Mouse (Mus musculus): ENCODE measurements around the gene Ssxb3. TPM values are rescaled to one million over a fixed set of nuclear protein-coding genes. Genes with fewer than 3 reads are reported as not detected.
"Not testable (repeated sequence)": the region's sequence is repeated elsewhere in the genome, so short reads cannot be mapped to it uniquely, and the experiment has no call there.

Ssxb3 gene
- total RNA-seq (2014; rRNA removed) (not detected in 2 replicates), polyA plus RNA-seq (2015; fragmentation: Nextera tagmentation; extraction: Ambion mirVana) (not detected in 2 replicates)

DNA sequence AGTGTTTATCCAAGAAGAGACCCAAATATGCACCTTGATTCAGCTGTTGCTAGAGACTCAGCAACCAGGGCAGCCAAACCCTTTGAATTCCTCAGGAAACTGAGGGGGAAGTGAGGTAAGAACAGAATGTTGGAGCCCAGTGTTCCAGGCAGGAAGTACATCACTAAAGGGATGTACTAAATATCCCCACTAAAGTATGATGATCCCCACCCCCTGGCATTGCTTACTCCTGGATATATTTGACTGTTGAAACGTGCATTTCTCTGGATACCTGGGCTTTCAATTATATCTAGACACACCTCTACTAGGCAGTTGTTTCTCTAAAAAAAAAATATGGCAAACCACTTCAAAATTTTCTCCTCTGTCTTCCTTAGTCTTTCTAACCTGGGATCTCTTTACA lies at the start of gene Ssxb3:
Gene Ssxb3, minus strand, starts transcription at position 101 of the 400 bp plus-strand sequence.
- not testable (repeated sequence) for H3K36me3 ChIP-seq (ENCODE audit: insufficient read depth, low read length); H3K4me1 ChIP-seq (ENCODE audit: insufficient read depth, low read length); H3K4me3 ChIP-seq (ENCODE audit: low read length); DNase-seq (ENCODE audit: low spot score); H3K4me2 ChIP-seq (ENCODE audit: low read depth, low read length); H3K9ac ChIP-seq (replicated peaks; ENCODE audit: low read length); H3K27ac ChIP-seq; H3K27me3 ChIP-seq (ENCODE audit: insufficient read depth, low read length); ATAC-seq; H3K9me3 ChIP-seq (ENCODE audit: low read length)
- 32% methylated on average over 1 of the region's 1 CpGs for WGBS

DNA sequence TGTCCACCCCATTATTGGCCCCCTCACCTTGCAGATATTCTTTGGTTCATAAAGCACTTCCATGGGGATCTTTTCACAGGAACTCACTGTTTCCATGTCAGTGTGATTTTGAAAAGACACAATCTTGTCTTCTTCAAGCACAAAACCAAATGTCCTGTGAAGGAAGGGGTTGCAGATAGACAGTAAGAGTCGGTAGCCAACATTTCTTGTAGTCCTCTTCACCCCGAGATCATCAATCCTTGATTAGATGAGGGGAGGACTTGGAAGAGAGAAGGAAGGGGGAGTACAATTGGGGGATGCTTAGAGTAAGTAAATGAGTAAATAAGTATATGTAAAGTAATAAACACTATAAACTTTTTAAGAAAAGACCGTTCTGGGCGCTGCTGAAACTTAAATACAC lies 43.5 kb downstream of the Ssxb3 start, which contains the start of gene Ssxb6:
Gene Ssxb6, minus strand, starts transcription at position 101 of the 400 bp plus-strand sequence.
- H3K9me3 ChIP-seq (ENCODE audit: low read length); H3K36me3 ChIP-seq (ENCODE audit: insufficient read depth, low read length); H3K4me1 ChIP-seq (ENCODE audit: insufficient read depth, low read length); DNase-seq (ENCODE audit: low spot score); H3K4me3 ChIP-seq (ENCODE audit: low read length); H3K27ac ChIP-seq; H3K27me3 ChIP-seq (ENCODE audit: insufficient read depth, low read length); H3K9ac ChIP-seq (replicated peaks; ENCODE audit: low read length); ATAC-seq; H3K4me2 ChIP-seq (ENCODE audit: low read depth, low read length): not testable (repeated sequence)
- WGBS = 69% methylated on average over 4 of the region's 4 CpGs

Other genes with a start within 250 kb of the Ssxb3 start
- gene Ssxb9, start 224.8 kb downstream of the Ssxb3 start, total RNA-seq (2014; rRNA removed) = not detected in 2 replicates
- gene Ssxb9, start 224.8 kb downstream of the Ssxb3 start, polyA plus RNA-seq (2015; fragmentation: Nextera tagmentation; extraction: Ambion mirVana) = not detected in 2 replicates
- gene Ssxb1, start 178.5 kb downstream of the Ssxb3 start, total RNA-seq (2014; rRNA removed) = not detected in 2 replicates
- not detected in 2 replicates for gene Ssxb1, start 178.5 kb downstream of the Ssxb3 start, polyA plus RNA-seq (2015; fragmentation: Nextera tagmentation; extraction: Ambion mirVana)
- not detected in 2 replicates for gene Ssxb2, start 130.1 kb downstream of the Ssxb3 start, total RNA-seq (2014; rRNA removed)
- gene Ssxb2, start 130.1 kb downstream of the Ssxb3 start, polyA plus RNA-seq (2015; fragmentation: Nextera tagmentation; extraction: Ambion mirVana) = not detected in 2 replicates
- gene Gm14459, start 66.9 kb downstream of the Ssxb3 start, total RNA-seq (2014; rRNA removed) = not detected in 2 replicates
- not detected in 2 replicates for gene Gm14459, start 66.9 kb downstream of the Ssxb3 start, polyA plus RNA-seq (2015; fragmentation: Nextera tagmentation; extraction: Ambion mirVana)
- gene Ssxb6, start 43.6 kb downstream of the Ssxb3 start, total RNA-seq (2014; rRNA removed) = not detected in 2 replicates
- not detected in 2 replicates for gene Ssxb6, start 43.6 kb downstream of the Ssxb3 start, polyA plus RNA-seq (2015; fragmentation: Nextera tagmentation; extraction: Ambion mirVana)
- not detected in 2 replicates for gene Ssxb8, start 99.0 kb upstream of the Ssxb3 start, total RNA-seq (2014; rRNA removed)
- gene Ssxb8, start 99.0 kb upstream of the Ssxb3 start, polyA plus RNA-seq (2015; fragmentation: Nextera tagmentation; extraction: Ambion mirVana) = not detected in 2 replicates
- not detected in 2 replicates for gene Ssx9, start 156.6 kb upstream of the Ssxb3 start, total RNA-seq (2014; rRNA removed)
- gene Ssx9, start 156.6 kb upstream of the Ssxb3 start, polyA plus RNA-seq (2015; fragmentation: Nextera tagmentation; extraction: Ambion mirVana) = not detected in 2 replicates
- not detected in 2 replicates for gene Ssxb5, start 211.9 kb upstream of the Ssxb3 start, total RNA-seq (2014; rRNA removed)
- not detected in 2 replicates for gene Ssxb5, start 211.9 kb upstream of the Ssxb3 start, polyA plus RNA-seq (2015; fragmentation: Nextera tagmentation; extraction: Ambion mirVana)